Mouse (Mus musculus) CD8-positive naive resting alpha-beta T cell, adult 57 days (primary cell): ENCODE data around the gene Pkd2. TPM values are rescaled to one million over a fixed set of nuclear protein-coding genes. Genes with fewer than 3 reads are reported as not detected.

Source experiments
- total RNA-seq: library from RNA; stranded (reverse); gene quantifications from one replicate; pipeline ENCODE4 v1.2.4, GENCODE M21; 2023

Pkd2 gene
- total RNA-seq = 0.21 TPM

DNA sequence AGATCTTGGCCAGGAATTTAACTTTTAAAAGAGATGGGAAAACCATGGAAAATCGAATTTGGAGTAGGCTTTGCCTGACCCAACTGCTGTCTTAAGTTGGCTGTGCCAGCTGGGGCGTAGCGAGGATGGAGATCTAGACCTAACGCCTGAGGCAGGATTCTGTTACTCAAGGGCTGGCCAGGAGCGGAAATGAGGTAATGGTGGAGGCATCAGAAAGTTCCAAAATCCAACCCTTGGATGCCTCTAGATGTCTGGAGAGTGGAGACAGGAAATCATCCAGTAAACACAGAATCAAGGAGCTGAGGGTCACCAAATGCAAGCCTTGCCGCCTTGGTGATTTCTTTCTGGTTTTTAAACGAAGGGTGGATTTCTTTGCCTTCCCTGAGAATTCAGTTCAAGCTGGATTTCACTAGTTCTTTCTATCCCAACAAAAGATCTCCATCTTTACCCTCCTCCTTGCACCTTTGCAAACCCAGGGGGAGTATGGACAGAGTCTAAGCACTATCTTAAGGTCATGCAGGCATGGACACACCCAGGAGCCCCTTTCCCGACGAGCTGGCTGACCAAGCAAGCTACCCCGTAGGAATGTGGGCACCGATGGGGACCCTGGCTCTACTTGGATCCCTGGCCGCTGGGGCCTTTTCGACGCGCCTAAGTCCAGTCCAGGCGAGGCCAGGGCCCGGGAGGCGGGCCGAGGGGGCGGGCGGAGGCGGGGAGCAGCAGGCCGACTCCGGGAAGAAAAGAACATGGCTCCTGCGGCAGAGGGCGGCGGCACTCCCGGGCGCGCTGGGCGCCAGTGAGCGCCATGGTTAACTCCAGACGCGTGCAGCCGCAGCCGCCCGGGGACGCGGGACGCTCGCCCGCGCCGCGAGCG is at the start of gene Pkd2:
TSS of gene Pkd2 (plus strand) at position 619 of the 874 bp plus-strand sequence.

GRCm38 (mm10) chr5:104434835-104435301 is 24.4 kb upstream of the Pkd2 start, which contains the start of gene Spp1:
TSS of gene Spp1 (plus strand) at chr5:104435118.

DNA sequence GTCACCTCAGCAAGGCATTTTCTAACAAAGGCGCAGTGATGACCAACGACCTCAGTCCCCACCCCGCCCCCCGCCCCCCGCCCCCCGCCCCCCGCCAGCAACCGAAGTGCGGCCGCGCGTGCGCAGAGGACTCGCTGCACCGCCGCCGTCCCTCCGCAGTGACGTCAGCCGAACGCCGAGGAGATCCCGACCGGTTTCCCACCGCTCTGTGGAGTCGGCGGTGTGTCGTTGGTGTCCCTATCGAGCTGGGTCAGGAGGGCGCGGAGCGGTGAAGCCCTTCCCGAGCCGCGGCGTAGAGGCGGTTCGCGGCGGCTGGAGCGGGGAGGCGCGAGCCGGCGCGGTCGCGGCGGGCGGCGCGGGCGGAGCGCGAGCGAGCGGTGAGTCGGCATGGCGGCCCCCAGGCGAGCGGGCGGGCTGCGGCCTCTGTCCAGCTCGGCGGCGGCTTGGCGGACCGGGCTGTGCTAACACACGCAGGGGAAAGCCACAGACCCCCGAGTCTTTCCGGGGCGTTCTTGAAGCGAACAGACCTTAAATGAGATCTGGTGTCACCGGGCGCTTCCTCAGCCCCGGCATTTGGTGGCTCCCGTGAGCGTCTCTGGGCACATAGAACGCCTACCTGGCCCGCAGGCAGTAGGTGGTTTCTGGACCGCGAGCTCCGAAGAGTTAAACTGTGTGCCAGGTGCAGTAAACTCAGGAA is 49.1 kb downstream of the Pkd2 start, which contains the start of gene BC005561:
TSS of gene BC005561 (plus strand) at position 158 of the 697 bp plus-strand sequence.

Other genes starting within 250 kb of the Pkd2 start
- gene Ibsp, start 160.3 kb upstream of the Pkd2 start, total RNA-seq = not detected
- not detected for gene Mepe, start 134.1 kb upstream of the Pkd2 start, total RNA-seq
- gene Spp1, start 24.3 kb upstream of the Pkd2 start, total RNA-seq = not detected
- gene BC005561, start 48.9 kb downstream of the Pkd2 start, total RNA-seq = 14.9 TPM